ENCODE assay signal across 16 mouse cellular contexts in the genomic region with DNA sequence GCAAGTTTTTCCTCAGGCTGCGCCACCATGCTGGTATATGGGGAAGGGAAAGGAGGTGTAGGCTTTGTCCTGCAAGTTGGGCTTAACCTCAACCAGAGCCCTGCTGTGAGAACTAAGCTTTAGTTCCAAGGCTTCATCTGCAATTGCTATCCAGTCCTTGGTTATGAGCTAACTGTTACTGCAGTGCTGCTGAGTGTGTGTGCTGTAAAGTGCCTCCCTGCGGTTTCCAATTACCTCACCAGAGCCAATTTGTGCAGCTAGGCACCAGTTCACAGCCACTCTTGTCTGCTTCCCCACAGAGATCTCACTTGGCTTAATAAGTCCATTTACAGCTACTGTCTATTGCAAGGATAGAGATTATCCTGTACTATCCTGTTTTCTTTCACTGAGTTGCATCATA. TPM values are rescaled to one million over a fixed set of nuclear protein-coding genes. Genes with fewer than 3 reads are reported as not detected.
DNase-seq lines count a peak whose midpoint lies in the region; ATAC-seq lines count a peak whose summit lies in the region.
"Had no signal": no experiment of that assay in that cellular context is flagged by ENCODE, and none has a peak within 500 bp of the region (broad histone marks: within the 10 kb centered on the region; RNA-seq: fewer than 3 reads in every experiment).

No protein-coding gene starts in this region.

- 46% methylated on average over 2 of the region's 2 CpGs for WGBS in forebrain, embryonic 11.5 days
- whole genome bisulfite sequencing in forebrain, embryonic 12.5 days, result 36% methylated on average over 2 of the region's 2 CpGs
- 57% methylated on average over 2 of the region's 2 CpGs for whole genome bisulfite sequencing in midbrain, embryonic 14.5 days
- WGBS in midbrain, embryonic 10.5 days, result 56% methylated on average over 2 of the region's 2 CpGs
- 32% methylated on average over 2 of the region's 2 CpGs for WGBS in limb, embryonic 10.5 days

- H3K4me2 ChIP-seq in forebrain, embryonic 11.5 days (ENCODE audit: low read depth, low read length, severe bottlenecking), result no peak overlapping the region
- no peak overlapping the region for H3K4me2 ChIP-seq in forebrain, embryonic 12.5 days
- H3K4me2 ChIP-seq in midbrain, embryonic 14.5 days (ENCODE audit: low read length), result no peak overlapping the region
- H3K4me2 ChIP-seq: liver, embryonic 11.5 days had no signal

- no peaks in the 10 kb centered on the region for H3K9me3 ChIP-seq in forebrain, embryonic 11.5 days (ENCODE audit: control insufficient read depth, low read length)
- no peaks in the 10 kb centered on the region for H3K9me3 ChIP-seq in forebrain, embryonic 12.5 days
- H3K9me3 ChIP-seq in midbrain, embryonic 14.5 days (ENCODE audit: control insufficient read depth, low read length), result no peaks in the 10 kb centered on the region
- H3K9me3 ChIP-seq in midbrain, embryonic 10.5 days (replicated peaks), result no peaks in the 10 kb centered on the region
- no peaks in the 10 kb centered on the region for H3K9me3 ChIP-seq in limb, embryonic 10.5 days (replicated peaks)

- no peak overlapping the region for H3K27ac ChIP-seq in forebrain, embryonic 11.5 days (ENCODE audit: low read depth, low read length)
- H3K27ac ChIP-seq in forebrain, embryonic 12.5 days, result no peak overlapping the region
- H3K27ac ChIP-seq in midbrain, embryonic 14.5 days (replicated peaks; ENCODE audit: low read depth, low read length), result no peak overlapping the region
- no peak overlapping the region for H3K27ac ChIP-seq in midbrain, embryonic 10.5 days (replicated peaks)
- no peak overlapping the region for H3K27ac ChIP-seq in limb, embryonic 10.5 days
- H3K27ac ChIP-seq: stomach, postnatal 0 days had no signal

- no peaks in the 10 kb centered on the region for H3K36me3 ChIP-seq in forebrain, embryonic 11.5 days (ENCODE audit: control insufficient read depth, insufficient read depth, low read length)
- no peaks in the 10 kb centered on the region for H3K36me3 ChIP-seq in forebrain, embryonic 12.5 days (replicated peaks)
- no peaks in the 10 kb centered on the region for H3K36me3 ChIP-seq in midbrain, embryonic 14.5 days (ENCODE audit: control insufficient read depth, insufficient read depth, low read length)
- H3K36me3 ChIP-seq in midbrain, embryonic 10.5 days, result no peaks in the 10 kb centered on the region
- no peaks in the 10 kb centered on the region for H3K36me3 ChIP-seq in limb, embryonic 10.5 days

- H3K4me1 ChIP-seq in forebrain, embryonic 11.5 days (replicated peaks; ENCODE audit: control insufficient read depth, insufficient read depth, low read length), result no peaks in the 10 kb centered on the region
- no peaks in the 10 kb centered on the region for H3K4me1 ChIP-seq in forebrain, embryonic 12.5 days
- no peaks in the 10 kb centered on the region for H3K4me1 ChIP-seq in midbrain, embryonic 14.5 days (ENCODE audit: control insufficient read depth, insufficient read depth, low read length)
- no peaks in the 10 kb centered on the region for H3K4me1 ChIP-seq in midbrain, embryonic 10.5 days
- H3K4me1 ChIP-seq in limb, embryonic 10.5 days, result no peaks in the 10 kb centered on the region

- H3K27me3 ChIP-seq in forebrain, embryonic 11.5 days (ENCODE audit: control insufficient read depth, insufficient read depth, low read length), result no peaks in the 10 kb centered on the region
- no peaks in the 10 kb centered on the region for H3K27me3 ChIP-seq in forebrain, embryonic 12.5 days
- no peaks in the 10 kb centered on the region for H3K27me3 ChIP-seq in midbrain, embryonic 14.5 days (ENCODE audit: control insufficient read depth, insufficient read depth, low read length)
- no peaks in the 10 kb centered on the region for H3K27me3 ChIP-seq in midbrain, embryonic 10.5 days (ENCODE audit: low read depth, poor library complexity, severe bottlenecking)
- 0 out of 2 replicates have a peak, but pooled peaks cover 5% of the 10 kb centered on the region for H3K27me3 ChIP-seq in limb, embryonic 10.5 days (ENCODE audit: low read depth, poor library complexity, severe bottlenecking)

- 0 out of 2 replicates have a peak, but pooled peaks have one; percentile 42 for ATAC-seq in forebrain, embryonic 11.5 days (replicated peaks; ENCODE audit: low FRiP score)
- ATAC-seq in forebrain, embryonic 12.5 days (ENCODE audit: low FRiP score), result no peak; the same call in 1 of the 2 replicates
- no peak for ATAC-seq in midbrain, embryonic 14.5 days (ENCODE audit: low FRiP score, low TSS enrichment)

- DNase-seq in forebrain, embryonic 11.5 days (ENCODE audit: low spot score), result no peak
- peak; percentile 1 for DNase-seq in midbrain, embryonic 14.5 days
- no peak for DNase-seq in midbrain, embryonic 10.5 days (ENCODE audit: low spot score)
- peak; percentile 32 for DNase-seq in limb, embryonic 10.5 days (ENCODE audit: low spot score)
- DNase-seq in skeletal muscle tissue, adult 2 months (ENCODE audit: low read depth, low spot score), result peak; percentile 18
- DNase-seq in cerebellum, adult 9-10 months, result no peak
- no peak for DNase-seq in spleen, postnatal 14 days (ENCODE audit: low spot score in 2 of 2)
- DNase-seq: adrenal gland, adult 2 months; heart, adult 11 months; kidney, postnatal 4 days; lung, postnatal 14 days; thymus, postnatal 4 days had no signal

- no peak overlapping the region for H3K4me3 ChIP-seq in forebrain, embryonic 11.5 days (ENCODE audit: low read depth, low read length)
- no peak overlapping the region for H3K4me3 ChIP-seq in forebrain, embryonic 12.5 days (replicated peaks)
- H3K4me3 ChIP-seq in midbrain, embryonic 14.5 days (replicated peaks; ENCODE audit: low read depth, low read length), result no peak overlapping the region
- no peak overlapping the region for H3K4me3 ChIP-seq in midbrain, embryonic 10.5 days
- no peak overlapping the region for H3K4me3 ChIP-seq in limb, embryonic 10.5 days

- no peak overlapping the region for H3K9ac ChIP-seq in forebrain, embryonic 11.5 days (ENCODE audit: low read length)
- H3K9ac ChIP-seq in forebrain, embryonic 12.5 days, result no peak overlapping the region
- H3K9ac ChIP-seq in midbrain, embryonic 14.5 days (replicated peaks; ENCODE audit: low read length), result no peak overlapping the region

RNA-seq across cellular contexts. Expression of a gene that starts 16.1 kb away (rescaled TPM):
- 0.96 and 1.1 TPM in 2 replicates for polyA plus RNA-seq in forebrain, embryonic 11.5 days (2014; fragmentation: Nextera tagmentation; extraction: Ambion mirVana)
- 1.1 and 1.4 TPM in 2 replicates for polyA plus RNA-seq in forebrain, embryonic 12.5 days (2016; fragmentation: Nextera tagmentation; extraction: Ambion mirVana)
- polyA plus RNA-seq in midbrain, embryonic 14.5 days (2014; fragmentation: Nextera tagmentation; extraction: Ambion mirVana), result 1.1 and 1.2 TPM in 2 replicates
- 1.4 and 1.9 TPM in 2 replicates for polyA plus RNA-seq in midbrain, embryonic 10.5 days (2016; fragmentation: Nextera tagmentation; extraction: Ambion mirVana)
- 1.0 and 1.7 TPM in 2 replicates for polyA plus RNA-seq in limb, embryonic 10.5 days (2016; fragmentation: Nextera tagmentation; extraction: Ambion mirVana)
- polyA plus RNA-seq: small intestine, adult 2 months had no signal

Comparison
In these comparisons a context has a peak if more than half of its experiments do, and no peak if none do; other contexts are left out.
1. DNase-seq: peak in midbrain, embryonic 14.5 days (single experiment), limb, embryonic 10.5 days (single experiment) and skeletal muscle tissue, adult 2 months (single experiment); none in forebrain, embryonic 11.5 days (single experiment), midbrain, embryonic 10.5 days (single experiment), cerebellum, adult 9-10 months (single experiment) and spleen, postnatal 14 days (0 of 2).